Mouse (Mus musculus) midbrain, embryonic 16.5 days (tissue): ENCODE results near the gene Naip5. TPM values are rescaled to one million over a fixed set of nuclear protein-coding genes. Genes with fewer than 3 reads are reported as not detected.
"Not testable (repeated sequence)": the region's sequence is repeated elsewhere in the genome, so short reads cannot be mapped to it uniquely, and the experiment has no call there.

ENCODE experiments used
- ATAC-seq: fragments of 200-750 bp; cut with Nextera tagmentation; 2 replicates; pipeline ENCODE4 v1.8.0; 2017; ENCODE audit warnings: moderate TSS enrichment
- H3K27ac ChIP-seq: fragments of 300-500 bp; sonication (generic); 2 replicates; pipeline ENCODE4 v1.5.1; 2014; ENCODE audit warnings: mild to moderate bottlenecking, low read length, mixed read lengths
- H3K27me3 ChIP-seq: fragments of 300-500 bp; sonication (generic); 2 replicates; pipeline ENCODE4 v1.6.1; 2014; ENCODE audit warnings: low read depth, low read length, mixed read lengths; ENCODE audit not compliant: control insufficient read depth, insufficient read depth
- H3K36me3 ChIP-seq: fragments of 300-500 bp; sonication (generic); 2 replicates; pipeline ENCODE4 v1.6.1; 2014; ENCODE audit warnings: mild to moderate bottlenecking, low read length, moderate library complexity, mixed read lengths; ENCODE audit not compliant: control insufficient read depth, insufficient read depth
- H3K4me1 ChIP-seq: fragments of 300-500 bp; sonication (generic); 2 replicates; pipeline ENCODE4 v1.6.1; 2014; ENCODE audit warnings: mild to moderate bottlenecking, low read length, mixed read lengths; ENCODE audit not compliant: control insufficient read depth, insufficient read depth
- H3K4me2 ChIP-seq: fragments of 300-500 bp; sonication (generic); 2 replicates; pipeline ENCODE4 v1.6.1; 2014; ENCODE audit warnings: mild to moderate bottlenecking, low read length, mixed read lengths
- H3K4me3 ChIP-seq: fragments of 300-500 bp; sonication (generic); 2 replicates; pipeline ENCODE4 v1.5.1; 2014; ENCODE audit warnings: low read depth, mild to moderate bottlenecking, low read length, moderate library complexity, mixed read lengths
- H3K9ac ChIP-seq: fragments of 300-500 bp; sonication (generic); 2 replicates; pipeline ENCODE4 v1.6.1; 2014; ENCODE audit warnings: low read depth, low read length, mixed read lengths
- H3K9me3 ChIP-seq: fragments of 300-500 bp; sonication (generic); replicated peaks from 2 replicates; pipeline ENCODE4 v1.6.1; 2014; ENCODE audit warnings: mild to moderate bottlenecking, low read length, mixed read lengths; ENCODE audit not compliant: control insufficient read depth, poor library complexity, severe bottlenecking
- WGBS: fragments of 180-500 bp; shearing (Covaris S2); extraction: QIAGEN DNeasy Blood & Tissue Kit; methylation state at CpG from one replicate; pipeline ENCODE4 v1.1.7; 2014; 5-methylcytosine and 5-hydroxymethylcytosine counted together
- polyA plus RNA-seq: library from polyadenylated mRNA; unstranded; fragments of >200 nt; fragmentation: Nextera tagmentation; extraction: Ambion mirVana; gene quantifications from 2 replicates; pipeline ENCODE4 v1.2.1, GENCODE M21; 2015

Gene Naip5
- 0.15 and 0.16 TPM in 2 replicates for polyA plus RNA-seq

- H3K27ac ChIP-seq, H3K4me2 ChIP-seq, H3K4me1 ChIP-seq, H3K27me3 ChIP-seq, H3K36me3 ChIP-seq, H3K9ac ChIP-seq, H3K9me3 ChIP-seq, H3K4me3 ChIP-seq, ATAC-seq: not testable (repeated sequence)
- 85% methylated on average over 4 of the region's 4 CpGs for WGBS
Observed at GRCm38 (mm10) chr13:100246223-100246622, at the start of gene Naip5. TSS of gene Naip5 (minus strand) at chr13:100246323.

GRCm38 (mm10) chr13:100284611-100285010 is 38.5 kb upstream of the Naip5 start:
- 97% methylated on average over 1 of the region's 1 CpGs for WGBS
- no peak overlapping the region for H3K27ac ChIP-seq
- H3K4me3 ChIP-seq: no peak overlapping the region
- no peaks in the 10 kb centered on the region for H3K36me3 ChIP-seq
- no peak for ATAC-seq
- no peaks in the 10 kb centered on the region for H3K4me1 ChIP-seq
- H3K27me3 ChIP-seq: no peaks in the 10 kb centered on the region
- H3K9me3 ChIP-seq: no peaks in the 10 kb centered on the region
- no peak overlapping the region for H3K9ac ChIP-seq
- H3K4me2 ChIP-seq: no peak overlapping the region

GRCm38 (mm10) chr13:100271474-100272132 is 25.5 kb upstream of the Naip5 start:
- not testable (repeated sequence) for H3K27ac ChIP-seq, H3K9me3 ChIP-seq, H3K9ac ChIP-seq, H3K4me2 ChIP-seq, H3K36me3 ChIP-seq, H3K27me3 ChIP-seq, ATAC-seq, H3K4me3 ChIP-seq, H3K4me1 ChIP-seq
- no CpG with 5 or more reads among the region's 1 CpGs for WGBS

GRCm38 (mm10) chr13:100256996-100257395 is 10.9 kb upstream of the Naip5 start:
- 79% methylated on average over 2 of the region's 2 CpGs for WGBS
- not testable (repeated sequence) for H3K36me3 ChIP-seq, H3K27ac ChIP-seq, H3K27me3 ChIP-seq, H3K9me3 ChIP-seq, ATAC-seq, H3K4me3 ChIP-seq, H3K9ac ChIP-seq, H3K4me1 ChIP-seq, H3K4me2 ChIP-seq

DNA sequence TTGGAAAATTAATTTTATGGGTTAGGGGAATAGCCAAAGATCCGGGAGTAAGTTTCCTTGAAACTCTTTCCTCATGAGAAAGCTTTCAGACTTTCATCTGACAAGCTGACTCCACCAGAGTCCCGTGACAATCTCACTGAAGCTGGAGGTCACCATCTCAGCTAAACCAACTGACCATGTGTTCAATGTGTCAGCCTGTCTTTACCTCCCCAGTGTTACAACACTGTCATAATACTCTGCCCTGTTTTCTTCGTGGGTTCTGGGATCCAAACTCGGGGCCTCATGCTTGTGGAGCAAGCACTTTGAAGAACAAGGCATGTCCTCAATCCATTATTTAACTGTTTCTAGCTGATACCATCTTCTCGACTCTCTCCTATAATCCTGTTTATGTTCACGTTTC is 9.8 kb upstream of the Naip5 start:
- H3K4me1 ChIP-seq, H3K9ac ChIP-seq, H3K27ac ChIP-seq, H3K27me3 ChIP-seq, H3K4me2 ChIP-seq, H3K36me3 ChIP-seq, ATAC-seq, H3K9me3 ChIP-seq, H3K4me3 ChIP-seq: not testable (repeated sequence)
- 82% methylated on average over 5 of the region's 6 CpGs for WGBS

DNA sequence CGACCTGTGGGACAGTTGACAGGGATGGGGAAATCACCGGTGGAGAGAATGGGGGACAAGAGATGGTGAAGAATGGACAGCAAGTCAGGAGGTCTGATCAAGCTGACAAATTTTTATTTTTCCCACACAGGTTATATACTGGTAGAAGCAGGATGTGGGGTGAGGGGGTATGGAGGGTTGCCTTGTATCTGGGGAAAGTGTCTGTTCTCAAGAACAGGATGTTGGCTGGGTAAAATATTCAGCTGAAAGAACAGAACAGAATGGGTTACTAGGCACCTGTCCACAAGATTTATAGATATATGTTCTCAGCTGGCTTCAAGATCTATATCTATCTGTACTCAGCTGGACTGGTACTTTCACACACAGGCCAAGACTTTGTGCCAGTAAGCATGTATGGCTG is 5.8 kb upstream of the Naip5 start:
- H3K4me2 ChIP-seq, H3K27me3 ChIP-seq, H3K9me3 ChIP-seq, H3K36me3 ChIP-seq, H3K27ac ChIP-seq, H3K4me1 ChIP-seq, H3K4me3 ChIP-seq, ATAC-seq, H3K9ac ChIP-seq: not testable (repeated sequence)
- whole genome bisulfite sequencing: 92% methylated on average over 2 of the region's 2 CpGs

- H3K36me3 ChIP-seq, H3K27me3 ChIP-seq, H3K4me1 ChIP-seq, H3K9ac ChIP-seq, H3K4me3 ChIP-seq, H3K27ac ChIP-seq, H3K4me2 ChIP-seq, ATAC-seq, H3K9me3 ChIP-seq: not testable (repeated sequence)
- 73% methylated on average over 5 of the region's 5 CpGs for WGBS
Observed at GRCm38 (mm10) chr13:100246896-100247519, 885 bp upstream of the Naip5 start.

- Histone ChIP-seq H3K4me2 (no peak overlapping the region), H3K4me3 (no peak overlapping the region), H3K9me3 (no peaks in the 10 kb centered on the region), H3K36me3 (no peaks in the 10 kb centered on the region), H3K27me3 (no peaks in the 10 kb centered on the region), H3K4me1 (no peaks in the 10 kb centered on the region), H3K9ac (no peak overlapping the region), H3K27ac (no peak overlapping the region)
- ATAC-seq: no peak
Observed at GRCm38 (mm10) chr13:100243702-100244101, 2.4 kb downstream of the Naip5 start.

DNA sequence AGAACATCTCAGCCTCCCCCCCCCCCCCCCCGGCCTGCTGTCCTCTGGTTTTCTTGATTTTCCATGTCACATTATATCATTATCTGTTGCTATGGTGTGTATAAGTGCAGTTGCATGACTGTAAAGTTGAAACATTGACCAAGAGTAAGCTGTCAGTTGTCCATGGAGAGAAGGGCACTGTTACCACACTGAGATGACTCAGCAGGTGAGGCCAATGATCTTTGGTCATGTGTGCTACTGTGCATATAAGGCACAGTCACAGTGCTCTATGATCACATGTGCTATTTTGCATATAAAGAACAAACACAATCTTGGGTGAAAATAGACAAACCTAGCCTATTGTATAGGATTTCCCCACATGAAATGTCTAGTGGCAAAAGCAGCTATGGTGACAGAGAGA is 32.4 kb downstream of the Naip5 start:
- not testable (repeated sequence) for H3K4me2 ChIP-seq, H3K4me3 ChIP-seq, H3K9me3 ChIP-seq, H3K36me3 ChIP-seq, H3K4me1 ChIP-seq, H3K9ac ChIP-seq, H3K27me3 ChIP-seq, H3K27ac ChIP-seq, ATAC-seq
- 60% methylated on average over 1 of the region's 1 CpGs for whole genome bisulfite sequencing
